Mouse (Mus musculus): Measurements from ENCODE around the gene Gm47189.
"Not testable (repeated sequence)": the region's sequence is repeated elsewhere in the genome, so short reads cannot be mapped to it uniquely, and the experiment has no call there.

Gene Gm47189

GRCm38 (mm10) chr14:41772341-41772740, at the start of gene Gm47189:
Gene Gm47189 (minus strand): TSS chr14:41772441.
- not testable (repeated sequence) for DNase-seq (ENCODE audit: low read depth, low spot score); H3K27me3 ChIP-seq (ENCODE audit: control insufficient read depth, insufficient read depth, low read length, poor library complexity, severe bottlenecking)

DNA sequence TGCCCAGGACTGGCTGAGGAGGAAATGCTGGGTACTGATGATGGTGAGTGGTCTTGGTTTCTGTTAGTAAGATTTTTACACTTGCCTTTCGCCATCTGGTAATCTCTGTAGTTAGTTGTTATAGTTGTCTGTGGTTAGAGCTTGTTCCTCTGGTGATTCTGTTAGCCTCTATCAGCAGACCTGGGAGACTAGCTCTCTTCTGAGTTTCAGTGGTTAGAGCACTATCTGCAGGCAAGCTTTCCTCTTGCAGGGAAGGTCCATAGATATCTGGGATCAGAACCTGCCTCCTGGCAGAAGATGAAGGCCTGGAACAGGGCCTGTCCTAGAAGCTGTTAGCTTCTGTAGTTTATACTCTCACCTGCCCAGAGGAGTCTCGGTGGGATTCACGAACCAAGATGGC, 16.3 kb downstream of the Gm47189 start:
- not testable (repeated sequence) for H3K36me3 ChIP-seq (ENCODE audit: control insufficient read depth, insufficient read depth, low read length, poor library complexity, severe bottlenecking); DNase-seq (ENCODE audit: low read depth, low spot score); H3K27me3 ChIP-seq (ENCODE audit: control insufficient read depth, insufficient read depth, low read length, poor library complexity, severe bottlenecking)

More at GRCm38 (mm10) chr14:41772341-41772740, at the start of gene Gm47189:
- H3K36me3 ChIP-seq (ENCODE audit: control insufficient read depth, insufficient read depth, low read length, poor library complexity, severe bottlenecking): not testable (repeated sequence)

- DNase-seq (ENCODE audit: low read depth, low spot score); H3K27me3 ChIP-seq (ENCODE audit: control insufficient read depth, insufficient read depth, low read length, poor library complexity, severe bottlenecking); H3K36me3 ChIP-seq (ENCODE audit: control insufficient read depth, insufficient read depth, low read length, poor library complexity, severe bottlenecking): not testable (repeated sequence)
Measured at GRCm38 (mm10) chr14:41750514-41750913, 21.7 kb downstream of the Gm47189 start, which contains the start of gene Gm7929. Gene Gm7929 (minus strand): TSS chr14:41750614.

GRCm38 (mm10) chr14:41723437-41723836, 48.8 kb downstream of the Gm47189 start:
- not testable (repeated sequence) for DNase-seq (ENCODE audit: low read depth, low spot score); H3K27me3 ChIP-seq (ENCODE audit: control insufficient read depth, insufficient read depth, low read length, poor library complexity, severe bottlenecking); H3K36me3 ChIP-seq (ENCODE audit: control insufficient read depth, insufficient read depth, low read length, poor library complexity, severe bottlenecking)

DNA sequence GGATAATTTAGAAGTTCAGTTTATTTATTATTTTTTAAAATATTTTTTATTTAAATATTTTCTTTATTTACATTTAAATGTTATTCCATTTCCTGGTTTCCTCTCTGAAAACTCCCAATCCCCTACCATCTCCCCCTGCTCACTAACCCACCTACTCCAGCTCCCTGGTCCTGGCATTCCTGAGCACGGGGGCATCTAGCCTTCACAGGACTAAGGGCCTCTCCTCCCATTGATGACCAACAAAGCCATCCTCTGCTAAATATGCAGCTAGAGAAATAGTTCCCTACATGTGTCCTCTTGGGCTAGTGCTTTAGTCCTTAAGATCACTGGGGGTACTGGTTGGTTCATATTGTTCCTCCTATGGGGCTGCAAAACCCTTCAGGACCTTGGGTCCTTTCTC, 55.1 kb downstream of the Gm47189 start:
- H3K27me3 ChIP-seq (ENCODE audit: control insufficient read depth, insufficient read depth, low read length, poor library complexity, severe bottlenecking); DNase-seq (ENCODE audit: low read depth, low spot score); H3K36me3 ChIP-seq (ENCODE audit: control insufficient read depth, insufficient read depth, low read length, poor library complexity, severe bottlenecking): not testable (repeated sequence)
